Comparison of ENCODE assay signal across 8 mouse cellular contexts in the genomic region with DNA sequence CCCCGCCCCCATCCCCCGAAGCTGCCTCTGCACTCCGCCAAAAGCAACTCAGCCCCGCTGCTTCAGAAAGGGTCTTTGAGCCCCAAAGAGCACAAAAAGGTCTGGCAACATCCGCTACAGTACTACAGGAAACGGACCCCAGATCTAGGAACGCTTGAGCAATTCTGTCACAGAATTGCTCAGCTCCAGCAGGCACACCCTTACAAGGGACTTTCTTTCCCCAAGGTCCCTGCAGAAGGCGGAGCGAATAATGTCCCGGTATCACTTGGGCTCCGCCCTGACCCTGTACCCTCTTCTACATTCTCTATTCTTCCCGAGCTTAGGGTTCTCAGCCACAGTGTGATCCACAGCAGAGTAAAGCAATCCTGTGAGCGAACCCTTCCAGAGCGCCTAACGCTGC. TPM values are rescaled to one million over a fixed set of nuclear protein-coding genes. Genes with fewer than 3 reads are reported as not detected.
DNase-seq lines count a peak whose midpoint lies in the region; ATAC-seq and TF ChIP-seq lines count a peak whose summit lies in the region.

No protein-coding gene starts in this region.

- no peaks in the 10 kb centered on the region; the same call in 1 of the 2 replicates for H3K36me3 ChIP-seq in embryonic facial prominence, embryonic 11.5 days (replicated peaks; ENCODE audit: control insufficient read depth, insufficient read depth, low read depth, low read length)
- H3K36me3 ChIP-seq in hindbrain, embryonic 14.5 days (replicated peaks; ENCODE audit: control insufficient read depth, insufficient read depth): peaks cover 14% of the 10 kb centered on the region
- 0 out of 2 replicates have a peak, but pooled peaks cover 7% of the 10 kb centered on the region for H3K36me3 ChIP-seq in macrophage (ENCODE audit: inconsistent target)

- H3K9ac ChIP-seq in embryonic facial prominence, embryonic 11.5 days (replicated peaks; ENCODE audit: low read length): peak overlapping the region; percentile 51
- peak overlapping the region; percentile 51 for H3K9ac ChIP-seq in hindbrain, embryonic 14.5 days

- 18% methylated on average over 13 of the region's 15 CpGs for WGBS in embryonic facial prominence, embryonic 11.5 days
- 19% methylated on average over 14 of the region's 15 CpGs for WGBS in hindbrain, embryonic 14.5 days
- 22% methylated on average over 8 of the region's 15 CpGs for WGBS in macrophage (ENCODE audit: missing documents)

- H3K9me3 ChIP-seq in embryonic facial prominence, embryonic 11.5 days (replicated peaks; ENCODE audit: control insufficient read depth, low read length): no peaks in the 10 kb centered on the region
- H3K9me3 ChIP-seq in hindbrain, embryonic 14.5 days (ENCODE audit: control insufficient read depth, low read length): no peaks in the 10 kb centered on the region

- no peak for DNase-seq in left cerebral cortex, adult 2 months (ENCODE audit: extremely low spot score in 1 of 2, low spot score in 2 of 2)
- DNase-seq in left cerebral cortex, postnatal 36 days (ENCODE audit: low spot score in 2 of 2): no peak
- DNase-seq in embryonic facial prominence, embryonic 11.5 days (ENCODE audit: low spot score): no peak
- no peak for DNase-seq in hindbrain, embryonic 14.5 days (ENCODE audit: low spot score)
- DNase-seq in right cerebral cortex, postnatal 14 days: no peak
- no peak for DNase-seq in ovary, postnatal 36 days (ENCODE audit: low spot score)
- no peak for DNase-seq in natural killer cell, adult 2 months (ENCODE audit: low spot score in 2 of 2)

- ATAC-seq in embryonic facial prominence, embryonic 11.5 days (replicated peaks; ENCODE audit: insufficient number of reproducible peaks, low FRiP score, low TSS enrichment, low read depth): peak; percentile 35
- ATAC-seq in hindbrain, embryonic 14.5 days (ENCODE audit: low FRiP score): peak; percentile 7

- H3K4me1 ChIP-seq in embryonic facial prominence, embryonic 11.5 days (ENCODE audit: control insufficient read depth, insufficient read depth, low read length): no peaks in the 10 kb centered on the region
- peaks cover 13% of the 10 kb centered on the region; the same call in 1 of the 2 replicates for H3K4me1 ChIP-seq in hindbrain, embryonic 14.5 days (replicated peaks; ENCODE audit: control insufficient read depth, insufficient read depth, low read length)

- H3K4me3 ChIP-seq in left cerebral cortex, adult 2 months: peak overlapping the region; percentile 63
- peak overlapping the region; percentile 60 for H3K4me3 ChIP-seq in embryonic facial prominence, embryonic 11.5 days (ENCODE audit: low read depth, low read length)
- peak overlapping the region; percentile 61 for H3K4me3 ChIP-seq in hindbrain, embryonic 14.5 days (replicated peaks; ENCODE audit: low read length)
- H3K4me3 ChIP-seq in macrophage (ENCODE audit: inconsistent target): peak overlapping the region; percentile 29

- H3K4me2 ChIP-seq in embryonic facial prominence, embryonic 11.5 days (ENCODE audit: low read depth, low read length): peak overlapping the region; percentile 33
- peak overlapping the region; percentile 74 for H3K4me2 ChIP-seq in hindbrain, embryonic 14.5 days (replicated peaks)

- H3K79me2 ChIP-seq in macrophage (ENCODE audit: inconsistent target): peaks cover 23% of the 10 kb centered on the region

- intact Hi-C loops in left cerebral cortex, adult 2 months (cut with DNase I): loop anchor here (2.0 to 5.0 kb wide), 5 partner anchors 121 to 280 kb away; partner anchors contain the start of genes Hcfc1 and Irak1
- intact Hi-C loops in left cerebral cortex, postnatal 36 days (cut with DNase I): loop anchor here (10.0 kb wide), 1 partner anchor 282 kb away; the partner anchor contains the start of gene Hcfc1

- TF ChIP-seq CTCF in left cerebral cortex, adult 2 months (IDR thresholded peaks at IDR 0.05): no peak

- H3K27me3 ChIP-seq in embryonic facial prominence, embryonic 11.5 days (ENCODE audit: control insufficient read depth, insufficient read depth, low read length): no peaks in the 10 kb centered on the region
- no peaks in the 10 kb centered on the region for H3K27me3 ChIP-seq in hindbrain, embryonic 14.5 days (ENCODE audit: control insufficient read depth, insufficient read depth, low read length)

- H3K27ac ChIP-seq in left cerebral cortex, adult 2 months: peak overlapping the region; percentile 59; the same call in 1 of the 2 replicates
- H3K27ac ChIP-seq in embryonic facial prominence, embryonic 11.5 days (replicated peaks; ENCODE audit: low read depth, low read length): peak overlapping the region; percentile 59; the same call in 1 of the 2 replicates
- peak overlapping the region; percentile 67 for H3K27ac ChIP-seq in hindbrain, embryonic 14.5 days
- peak overlapping the region; percentile 65 for H3K27ac ChIP-seq in macrophage

RNA-seq across cellular contexts. Expression of gene Flna, which starts 2.9 kb away (rescaled TPM):
- 10 to 100 TPM; 66.7 to 68.9 TPM for total RNA-seq in left cerebral cortex, adult 2 months (2021)
- 10 to 100 TPM; 57.5 to 74.0 TPM for total RNA-seq in left cerebral cortex, postnatal 36 days (2021)
- 267 and 289 TPM in 2 replicates for polyA plus RNA-seq in embryonic facial prominence, embryonic 11.5 days (2014; fragmentation: Nextera tagmentation; extraction: Ambion mirVana)
- polyA plus RNA-seq in hindbrain, embryonic 14.5 days (2014; fragmentation: Nextera tagmentation; extraction: Ambion mirVana): 92.7 and 100.0 TPM in 2 replicates
- total RNA-seq in macrophage (2018; cell fraction: chromatin; rRNA removed): 1,000 to 10,000 TPM in 11 of 26 experiments, 100 to 1,000 TPM in 15; 366 to 2,144 (median 988) TPM
- total RNA-seq in macrophage (2018; cell fraction: cytosol; rRNA removed): 100 to 1,000 TPM; 108 to 279 (median 202) TPM
- total RNA-seq in macrophage (2018; cell fraction: nucleus; rRNA removed): 100 to 1,000 TPM; 241 to 770 (median 447) TPM
- 167 to 435 TPM (median 388 TPM) in 3 replicates for polyA plus RNA-seq in macrophage (2018)

RNA-seq across cellular contexts. Expression of gene Emd, which starts 7.8 kb away (rescaled TPM):
- total RNA-seq in left cerebral cortex, adult 2 months (2021): 10 to 100 TPM; 36.0 to 37.7 TPM
- 10 to 100 TPM; 33.6 to 39.0 TPM for total RNA-seq in left cerebral cortex, postnatal 36 days (2021)
- polyA plus RNA-seq in embryonic facial prominence, embryonic 11.5 days (2014; fragmentation: Nextera tagmentation; extraction: Ambion mirVana): 29.3 and 31.8 TPM in 2 replicates
- 14.7 and 17.0 TPM in 2 replicates for polyA plus RNA-seq in hindbrain, embryonic 14.5 days (2014; fragmentation: Nextera tagmentation; extraction: Ambion mirVana)
- total RNA-seq in macrophage (2018; cell fraction: chromatin; rRNA removed): 10 to 100 TPM in 25 of 26 experiments, 1 to 10 TPM in 1; 9.1 to 69.1 (median 18.4) TPM
- total RNA-seq in macrophage (2018; cell fraction: cytosol; rRNA removed): 10 to 100 TPM; 30.4 to 48.0 (median 40.3) TPM
- total RNA-seq in macrophage (2018; cell fraction: nucleus; rRNA removed): 10 to 100 TPM; 13.8 to 54.6 (median 22.3) TPM
- 35.7 to 94.2 TPM (median 47.2 TPM) in 3 replicates for polyA plus RNA-seq in macrophage (2018)

RNA-seq across cellular contexts. Expression of gene Rpl10, which starts 23.9 kb away (rescaled TPM):
- total RNA-seq in left cerebral cortex, adult 2 months (2021): 100 to 1,000 TPM; 151 to 163 TPM
- 100 to 1,000 TPM; 182 to 197 TPM for total RNA-seq in left cerebral cortex, postnatal 36 days (2021)
- 846 and 890 TPM in 2 replicates for polyA plus RNA-seq in embryonic facial prominence, embryonic 11.5 days (2014; fragmentation: Nextera tagmentation; extraction: Ambion mirVana)
- 484 and 540 TPM in 2 replicates for polyA plus RNA-seq in hindbrain, embryonic 14.5 days (2014; fragmentation: Nextera tagmentation; extraction: Ambion mirVana)
- 100 to 1,000 TPM; 240 to 849 (median 429) TPM for total RNA-seq in macrophage (2018; cell fraction: chromatin; rRNA removed)
- total RNA-seq in macrophage (2018; cell fraction: cytosol; rRNA removed): 1,000 to 10,000 TPM in 25 of 26 experiments, 100 to 1,000 TPM in 1; 953 to 2,648 (median 1,502) TPM
- 100 to 1,000 TPM; 320 to 785 (median 447) TPM for total RNA-seq in macrophage (2018; cell fraction: nucleus; rRNA removed)
- 1,104 to 3,117 TPM (median 2,186 TPM) in 3 replicates for polyA plus RNA-seq in macrophage (2018)

RNA-seq across cellular contexts. Expression of gene Taz, which starts 35.0 kb away (rescaled TPM):
- 10 to 100 TPM; 60.9 to 64.9 TPM for total RNA-seq in left cerebral cortex, adult 2 months (2021)
- total RNA-seq in left cerebral cortex, postnatal 36 days (2021): 10 to 100 TPM; 49.7 to 64.0 TPM
- polyA plus RNA-seq in embryonic facial prominence, embryonic 11.5 days (2014; fragmentation: Nextera tagmentation; extraction: Ambion mirVana): 62.0 and 65.2 TPM in 2 replicates
- polyA plus RNA-seq in hindbrain, embryonic 14.5 days (2014; fragmentation: Nextera tagmentation; extraction: Ambion mirVana): 48.4 and 56.5 TPM in 2 replicates
- total RNA-seq in macrophage (2018; cell fraction: chromatin; rRNA removed): 100 to 1,000 TPM; 104 to 317 (median 236) TPM
- 10 to 100 TPM; 25.9 to 47.8 (median 34.0) TPM for total RNA-seq in macrophage (2018; cell fraction: cytosol; rRNA removed)
- total RNA-seq in macrophage (2018; cell fraction: nucleus; rRNA removed): 100 to 1,000 TPM in 17 of 26 experiments, 10 to 100 TPM in 9; 72.1 to 202 (median 116) TPM
- polyA plus RNA-seq in macrophage (2018): 20.9 to 53.4 TPM (median 35.7 TPM) in 3 replicates

RNA-seq across cellular contexts. Expression of gene Dnase1l1, which starts 35.4 kb away (rescaled TPM):
- total RNA-seq in left cerebral cortex, adult 2 months (2021): 1 to 10 TPM; 2.2 to 2.9 TPM
- 1 to 10 TPM; 2.0 to 2.3 TPM for total RNA-seq in left cerebral cortex, postnatal 36 days (2021)
- 4.2 and 5.2 TPM in 2 replicates for polyA plus RNA-seq in embryonic facial prominence, embryonic 11.5 days (2014; fragmentation: Nextera tagmentation; extraction: Ambion mirVana)
- polyA plus RNA-seq in hindbrain, embryonic 14.5 days (2014; fragmentation: Nextera tagmentation; extraction: Ambion mirVana): 3.0 and 3.6 TPM in 2 replicates
- 100 to 1,000 TPM in 22 of 26 experiments, 10 to 100 TPM in 4; 60.1 to 434 (median 170) TPM for total RNA-seq in macrophage (2018; cell fraction: chromatin; rRNA removed)
- total RNA-seq in macrophage (2018; cell fraction: cytosol; rRNA removed): 100 to 1,000 TPM in 14 of 26 experiments, 10 to 100 TPM in 12; 66.9 to 209 (median 135) TPM
- 100 to 1,000 TPM in 25 of 26 experiments, 10 to 100 TPM in 1; 63.1 to 361 (median 189) TPM for total RNA-seq in macrophage (2018; cell fraction: nucleus; rRNA removed)
- 142 to 185 TPM (median 160 TPM) in 3 replicates for polyA plus RNA-seq in macrophage (2018)
